20 mouse cellular contexts compared by ENCODE assay signal in the genomic region with DNA sequence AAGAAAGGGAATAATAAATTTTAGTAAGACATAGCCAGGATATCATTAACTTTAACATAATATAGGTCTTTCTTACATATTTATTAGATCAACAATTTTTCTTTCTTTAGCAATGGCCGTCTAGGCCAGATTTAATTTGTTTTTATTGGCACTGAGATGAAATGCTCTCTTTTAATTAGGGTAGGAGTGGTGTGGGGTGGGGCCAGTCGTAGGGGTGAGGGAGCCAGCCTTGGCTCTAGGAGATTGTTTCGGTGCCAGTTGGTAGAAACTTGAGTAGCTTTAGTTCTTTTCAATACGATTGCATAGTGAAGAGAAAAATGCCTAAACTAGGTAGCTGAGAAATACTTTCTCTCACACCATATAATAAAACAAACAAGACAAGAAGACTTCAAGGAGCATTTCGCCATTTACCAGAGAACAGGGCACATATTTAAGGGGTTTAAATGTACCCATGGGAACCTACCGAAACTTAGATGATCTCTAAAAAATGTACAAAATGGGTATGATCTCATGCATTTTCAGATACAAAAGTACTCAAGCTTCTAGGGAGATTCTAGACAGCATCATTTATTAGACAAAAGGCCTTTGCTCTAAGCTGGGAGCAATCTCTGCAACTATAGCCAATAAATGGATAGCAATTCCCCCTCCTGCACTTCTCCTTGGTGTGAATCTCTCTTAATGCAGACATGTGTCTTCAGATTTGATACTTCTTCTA. TPM values are rescaled to one million over a fixed set of nuclear protein-coding genes. Genes with fewer than 3 reads are reported as not detected.
DNase-seq lines count a peak whose midpoint lies in the region; ATAC-seq and TF ChIP-seq lines count a peak whose summit lies in the region.
"Had no signal": no experiment of that assay in that cellular context is flagged by ENCODE, and none has a peak within 500 bp of the region (broad histone marks: within the 10 kb centered on the region; RNA-seq: fewer than 3 reads in every experiment).

No protein-coding gene starts in this region.

- WGBS in heart, embryonic 10.5 days: 76% methylated on average over 6 of the region's 6 CpGs
- 79% methylated on average over 6 of the region's 6 CpGs for WGBS in intestine, embryonic 15.5 days

- H3ac ChIP-seq in myocyte (ENCODE audit: control insufficient read depth, insufficient read length): no peak overlapping the region

- no peaks in the 10 kb centered on the region for H3K4me1 ChIP-seq in heart, embryonic 10.5 days
- H3K4me1 ChIP-seq in intestine, embryonic 15.5 days (replicated peaks): no peaks in the 10 kb centered on the region
- H3K4me1 ChIP-seq: limb, embryonic 12.5 days; neural tube, embryonic 13.5 days had no signal

- no peak overlapping the region for H3K9ac ChIP-seq in intestine, embryonic 15.5 days
- H3K9ac ChIP-seq: hindbrain, embryonic 14.5 days; limb, embryonic 12.5 days; liver, postnatal 0 days; neural tube, embryonic 13.5 days had no signal

- no peak overlapping the region for H3K27ac ChIP-seq in heart, embryonic 10.5 days
- no peak overlapping the region for H3K27ac ChIP-seq in intestine, embryonic 15.5 days
- H3K27ac ChIP-seq: hindbrain, embryonic 14.5 days; kidney, postnatal 0 days; layer of hippocampus, adult 2 months; left cerebral cortex, adult 2 months; limb, embryonic 12.5 days; neural tube, embryonic 13.5 days had no signal

- H3K79me2 ChIP-seq in myocyte (ENCODE audit: control insufficient read depth, insufficient read depth): no peaks in the 10 kb centered on the region

- no peaks in the 10 kb centered on the region for H3K9me3 ChIP-seq in heart, embryonic 10.5 days
- no peaks in the 10 kb centered on the region for H3K9me3 ChIP-seq in intestine, embryonic 15.5 days
- H3K9me3 ChIP-seq: limb, embryonic 12.5 days; neural tube, embryonic 13.5 days had no signal

- intact Hi-C loops in heart, postnatal 36 days (cut with DNase I): no loop called here

- no peak for ATAC-seq in intestine, embryonic 15.5 days
- ATAC-seq: liver, postnatal 0 days had no signal

- TF ChIP-seq POLR2A in myocyte (IDR thresholded peaks at IDR 0.05; ENCODE audit: insufficient read length, low read depth): no peak

- no peak overlapping the region for H3K4me3 ChIP-seq in heart, embryonic 10.5 days
- no peak overlapping the region for H3K4me3 ChIP-seq in myocyte
- no peak overlapping the region for H3K4me3 ChIP-seq in intestine, embryonic 15.5 days (replicated peaks)
- H3K4me3 ChIP-seq: layer of hippocampus, adult 2 months; left cerebral cortex, adult 2 months; limb, embryonic 12.5 days; neural tube, embryonic 13.5 days had no signal

- peak; percentile 27 for DNase-seq in adrenal gland, postnatal 14 days
- no peak for DNase-seq in adrenal gland, postnatal 4 days (ENCODE audit: low spot score in 2 of 2)
- DNase-seq in heart, postnatal 36 days: peak; percentile 30
- no peak for DNase-seq in heart, embryonic 10.5 days (ENCODE audit: low spot score)
- peak; percentile 59 for DNase-seq in gastrocnemius, adult 18-20 months (ENCODE audit: low spot score)
- DNase-seq in embryo, embryonic 10 days (ENCODE audit: low spot score): no peak
- DNase-seq: adrenal gland, adult 8-10 months; cerebellum, adult 9-10 months; kidney, adult 11 months; liver, postnatal 0 days; thymus, postnatal 4 days had no signal

- no peaks in the 10 kb centered on the region for H3K36me3 ChIP-seq in heart, embryonic 10.5 days
- no peaks in the 10 kb centered on the region for H3K36me3 ChIP-seq in myocyte (ENCODE audit: control insufficient read depth, insufficient read depth)
- H3K36me3 ChIP-seq in intestine, embryonic 15.5 days: no peaks in the 10 kb centered on the region
- H3K36me3 ChIP-seq: limb, embryonic 12.5 days; neural tube, embryonic 13.5 days had no signal

- peak overlapping the region; percentile 37 for H3K4me2 ChIP-seq in myocyte (ENCODE audit: low read depth)
- H3K4me2 ChIP-seq in intestine, embryonic 15.5 days (replicated peaks): no peak overlapping the region
- H3K4me2 ChIP-seq: hindbrain, embryonic 14.5 days; limb, embryonic 12.5 days; neural tube, embryonic 13.5 days had no signal

- H3K27me3 ChIP-seq in heart, embryonic 10.5 days (ENCODE audit: insufficient read depth, poor library complexity, severe bottlenecking): no peaks in the 10 kb centered on the region
- no peaks in the 10 kb centered on the region for H3K27me3 ChIP-seq in myocyte (ENCODE audit: control insufficient read depth, insufficient read depth, insufficient read length)
- no peaks in the 10 kb centered on the region for H3K27me3 ChIP-seq in intestine, embryonic 15.5 days (replicated peaks)
- H3K27me3 ChIP-seq: CH12.LX; limb, embryonic 12.5 days; neural tube, embryonic 13.5 days had no signal

TF ChIP-seq in myocyte, 11 proteins besides CTCF, POLR2A, EP300 and RAD21:
- no peak for TF ChIP-seq E2F4 (IDR thresholded peaks at IDR 0.05; ENCODE audit: insufficient read depth)
- no peak for TF ChIP-seq TCF12 (IDR thresholded peaks at IDR 0.05; ENCODE audit: insufficient read depth, poor library complexity, severe bottlenecking)
- no peak for TF ChIP-seq TCF3 (IDR thresholded peaks at IDR 0.05; ENCODE audit: insufficient read length, low read depth)
- no peak for TF ChIP-seq MYOG (IDR thresholded peaks at IDR 0.05; ENCODE audit: control insufficient read depth in 1 of 3, insufficient read depth in 1 of 3, insufficient read length in 2 of 3, low read depth in 2 of 3)
- no peak for TF ChIP-seq MAX (IDR thresholded peaks at IDR 0.05; ENCODE audit: low read depth)
- TF ChIP-seq POLR2AphosphoS2 (IDR thresholded peaks at IDR 0.05; ENCODE audit: insufficient read length, low read depth): no peak
- no peak for TF ChIP-seq REST (IDR thresholded peaks at IDR 0.05; ENCODE audit: insufficient read depth, insufficient read length)
- TF ChIP-seq CEBPB (IDR thresholded peaks at IDR 0.05; ENCODE audit: insufficient read depth, poor library complexity, severe bottlenecking): no peak
- no peak for TF ChIP-seq SRF (IDR thresholded peaks at IDR 0.05; ENCODE audit: control insufficient read depth, insufficient read length, low read depth)
- TF ChIP-seq MYOD1 (IDR thresholded peaks at IDR 0.05; ENCODE audit: control insufficient read depth in 1 of 3, insufficient read length in 2 of 3, low read depth in 2 of 3): no peak
- no peak for TF ChIP-seq USF1 (IDR thresholded peaks at IDR 0.05; ENCODE audit: low read depth)

RNA-seq across cellular contexts. Expression of a gene that starts 56.2 kb away (rescaled TPM):
- 46.9 and 47.7 TPM in 2 replicates for total RNA-seq in adrenal gland, postnatal 14 days (2021)
- total RNA-seq in adrenal gland, postnatal 4 days (2021): 10 to 100 TPM; 65.8 to 67.5 TPM
- 10 to 100 TPM; 85.3 to 92.6 TPM for total RNA-seq in heart, postnatal 36 days (2021)
- polyA plus RNA-seq in heart, embryonic 10.5 days (2016; fragmentation: Nextera tagmentation; extraction: Ambion mirVana): 66.7 and 78.8 TPM in 2 replicates
- total RNA-seq in gastrocnemius, adult 18-20 months (2021): 10 to 100 TPM; 13.2 to 26.4 TPM
- polyA plus RNA-seq in myocyte (2012; fragmentation: generic; extraction: Trizol): 21.7 TPM
- 71.8 and 81.4 TPM in 2 replicates for polyA plus RNA-seq in intestine, embryonic 15.5 days (2015; fragmentation: Nextera tagmentation; extraction: Ambion mirVana)

Comparison
In these comparisons a context has a peak if more than half of its experiments do, and no peak if none do; other contexts are left out.
1. DNase-seq: peak in adrenal gland, postnatal 14 days (single experiment), heart, postnatal 36 days (2 of 2) and gastrocnemius, adult 18-20 months (single experiment); none in adrenal gland, postnatal 4 days (0 of 2), heart, embryonic 10.5 days (single experiment) and embryo, embryonic 10 days (single experiment).